Mouse (Mus musculus) right cerebral cortex, postnatal 36 days (tissue): ENCODE measurements around the gene Exoc1.

Experiments
- DNase-seq, 2 experiments: peaks; one replicate each; pipeline ENCODE4 v3.0.0; 2022; ENCODE audit warnings: low spot score in 2 of 2, mixed read lengths in 1 of 2

Exoc1 gene

GRCm38 (mm10) chr5:76609702-76610370 lies 80.7 kb downstream of the Exoc1 start:
- DNase-seq, result no peak

- no peak for DNase-seq
Observed at GRCm38 (mm10) chr5:76612867-76613499, 83.9 kb downstream of the Exoc1 start.

- DNase-seq, result no peak
Observed at GRCm38 (mm10) chr5:76615276-76615675, 86.2 kb downstream of the Exoc1 start.

GRCm38 (mm10) chr5:76616196-76616747 lies 87.2 kb downstream of the Exoc1 start:
- DNase-seq, result no peak

- no peak for DNase-seq
Observed at GRCm38 (mm10) chr5:76618750-76619149, 89.6 kb downstream of the Exoc1 start.
